Mouse (Mus musculus) T-helper 2 cell (primary cell): ENCODE measurements around the gene Aph1b.
"Not testable (repeated sequence)": the region's sequence is repeated elsewhere in the genome, so short reads cannot be mapped to it uniquely, and the experiment has no call there.

Experiments used
- in situ Hi-C: fragments of 300-600 bp; cut with MboI, MseI; formaldehyde crosslinking; loops from one replicate; pipeline ENCODE4 v1.15.1; 2025; ENCODE audit warnings: high pct_unique_total_duplicates

Aph1b gene

DNA sequence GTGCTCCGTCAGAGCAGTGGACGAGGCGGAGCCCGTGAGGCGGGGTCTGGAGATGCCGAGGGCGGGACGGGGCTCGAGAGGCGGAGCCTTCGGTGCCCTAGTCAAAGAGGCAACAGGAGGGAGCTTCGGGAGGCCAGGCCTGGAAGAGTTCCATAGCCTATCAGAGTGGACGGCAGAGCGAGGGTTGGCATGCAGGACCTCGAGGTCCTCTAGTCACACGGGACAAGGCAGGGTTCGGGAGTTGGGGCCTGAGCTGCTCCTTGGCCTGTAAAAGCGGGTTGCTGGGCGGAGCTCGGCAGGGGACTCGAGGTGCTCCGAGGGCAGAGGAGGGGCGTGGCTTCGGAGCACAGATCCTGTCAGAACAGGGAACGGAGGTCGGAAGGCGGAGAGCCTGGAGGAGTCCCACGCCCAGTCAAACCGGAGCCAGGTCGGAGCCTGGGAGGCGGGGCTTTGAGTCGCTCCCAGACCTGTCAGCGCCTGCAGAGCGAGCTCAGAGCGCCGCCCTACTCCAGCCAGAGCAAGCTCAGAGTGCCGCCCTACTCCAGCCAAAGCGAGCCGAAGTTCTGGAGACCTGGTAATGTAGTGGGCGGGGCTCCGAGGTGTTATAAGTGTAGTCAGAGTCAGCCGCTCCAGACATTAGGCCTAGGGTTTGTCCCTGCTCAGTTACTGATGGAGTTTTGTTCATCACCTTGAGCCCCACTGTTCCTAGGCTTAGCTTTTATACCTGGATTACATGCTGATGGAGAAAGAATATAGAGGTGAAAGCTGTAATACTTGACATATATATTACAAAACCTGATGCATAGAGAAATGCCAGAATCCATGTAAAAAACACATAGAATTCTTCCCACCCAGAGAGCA lies at the start of gene Aph1b:
Aph1b (minus strand) TSS at position 27 of the 861 bp plus-strand sequence.
- in situ Hi-C loops: no loop called here

DNA sequence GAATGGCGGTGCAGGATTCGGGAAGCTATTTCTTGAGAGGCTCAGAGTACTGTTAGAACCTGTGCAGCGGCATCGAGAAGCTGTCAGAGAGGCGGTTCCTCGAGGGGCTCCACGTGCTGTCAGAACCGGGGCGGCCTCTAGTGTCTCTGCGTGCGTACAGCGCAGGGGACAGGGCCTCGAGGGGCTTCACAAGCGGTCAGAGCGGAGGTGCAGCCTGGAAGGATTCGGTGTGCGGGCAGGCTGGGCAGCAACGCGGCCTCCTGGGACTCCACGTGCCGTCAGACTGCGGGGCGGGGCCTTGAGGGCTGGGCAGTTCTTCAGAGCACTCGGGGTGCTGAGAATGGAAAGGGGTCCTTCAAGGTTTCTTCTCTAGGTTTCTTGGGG lies 39.8 kb upstream of the Aph1b start:
- in situ Hi-C loops: loop anchor here (5.0 kb wide), 1 partner anchor 97 kb away; no protein-coding TSS in a partner anchor

DNA sequence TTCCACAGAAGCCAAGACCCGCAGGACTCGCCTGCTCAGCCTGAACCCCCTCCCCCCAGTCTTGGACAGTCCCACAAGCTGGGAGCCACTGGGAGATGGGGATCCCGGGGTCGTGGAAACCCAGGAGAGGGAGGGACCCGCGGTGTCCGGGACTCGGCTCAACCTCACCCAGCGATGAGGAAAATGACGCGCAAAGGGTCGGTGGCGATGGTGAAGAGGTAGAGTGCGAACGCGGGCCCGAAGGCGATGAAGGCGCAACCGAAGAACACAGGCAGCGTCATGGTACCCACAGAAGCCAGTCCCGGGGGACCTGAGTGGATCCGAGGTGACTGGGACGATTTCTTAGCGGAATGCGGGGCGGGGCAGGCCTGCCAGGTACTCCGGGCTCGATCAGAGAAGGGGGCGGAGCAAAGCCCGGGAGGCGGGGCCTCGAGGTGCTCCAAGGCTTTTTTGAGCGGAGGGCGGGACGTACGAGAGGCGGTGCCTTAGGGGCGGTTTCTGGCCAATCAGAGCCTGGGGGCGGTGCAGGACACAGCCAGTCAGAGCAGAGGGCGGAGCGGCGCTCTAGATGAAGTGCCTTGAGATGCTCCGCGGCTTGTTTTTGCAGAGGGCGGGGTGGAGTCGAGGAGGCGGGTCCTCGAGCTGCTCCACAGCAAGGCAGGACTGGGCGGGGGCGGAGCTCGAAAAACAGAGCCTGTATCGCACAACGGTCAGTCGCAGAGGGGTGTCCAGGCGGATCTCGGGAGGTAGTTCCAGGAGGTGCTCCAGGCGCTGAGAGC lies 39.2 kb upstream of the Aph1b start, which contains the start of gene Aph1c:
Aph1c (minus strand) TSS at position 409 of the 779 bp plus-strand sequence.
- in situ Hi-C loops: loop anchor here (5.0 kb wide), 1 partner anchor 98 kb away; no protein-coding TSS in a partner anchor

DNA sequence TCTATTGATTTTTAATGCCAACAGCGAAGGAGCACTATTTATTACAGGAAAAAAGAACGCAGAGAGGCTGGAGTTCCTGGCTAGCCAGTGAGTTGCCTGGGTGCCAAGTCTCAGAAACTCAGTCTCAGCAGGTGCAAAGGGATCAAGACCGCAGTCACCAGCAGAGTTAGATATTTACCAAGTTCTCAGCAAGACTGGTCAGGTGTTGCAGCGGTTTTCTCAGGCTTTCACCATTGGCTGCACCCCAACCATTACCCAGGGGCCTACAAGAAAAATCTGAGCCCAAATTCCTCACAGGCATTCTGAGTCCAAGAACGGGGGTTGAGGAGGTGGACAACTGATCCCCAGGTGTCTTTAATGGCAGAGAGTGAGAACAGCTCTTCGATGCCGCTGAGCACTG lies 38.6 kb upstream of the Aph1b start:
- in situ Hi-C loops: no loop called here

DNA sequence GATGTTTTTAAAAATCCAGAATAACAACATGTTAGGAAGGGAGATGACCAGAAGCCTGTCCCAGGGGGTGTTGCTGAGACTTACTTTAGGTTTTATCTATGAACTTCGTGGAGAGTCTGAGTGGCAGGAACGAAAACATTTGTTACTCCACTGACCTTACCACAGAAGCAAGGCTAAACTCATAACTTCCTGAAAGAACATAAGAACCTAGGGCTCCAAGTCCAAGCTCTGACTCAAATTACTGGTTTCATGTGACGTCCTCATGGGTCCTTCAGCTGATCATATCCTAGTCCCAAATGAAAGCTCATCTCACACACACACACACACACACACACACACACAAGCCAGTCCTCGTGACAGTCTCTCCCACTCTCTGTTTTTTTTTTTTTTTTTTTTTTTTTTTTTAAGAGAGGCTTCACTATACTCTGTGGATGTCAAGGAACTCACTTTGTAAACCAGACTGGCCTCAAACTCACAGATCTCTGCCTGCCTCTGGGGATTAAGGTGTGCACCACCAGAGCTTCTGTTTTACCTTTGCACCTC lies 37.1 kb upstream of the Aph1b start:
- in situ Hi-C loops: no loop called here

DNA sequence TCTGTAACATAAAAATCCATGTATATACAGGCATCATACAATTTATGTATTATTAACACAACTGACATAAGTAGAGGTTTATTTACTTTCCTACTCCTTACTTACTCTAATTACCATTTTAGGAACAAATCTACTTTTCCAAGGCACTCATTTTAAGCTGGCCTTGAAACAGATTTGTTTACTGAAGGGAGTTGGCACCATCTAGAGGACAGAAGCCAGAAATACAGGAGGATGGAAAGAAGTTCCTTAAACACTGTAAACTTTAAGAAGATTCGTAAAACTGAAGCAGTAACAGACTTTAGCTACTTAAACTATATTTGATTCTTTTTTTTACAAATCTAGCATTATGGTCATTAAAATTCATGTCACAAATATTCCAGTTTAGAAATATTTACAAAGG lies 30.7 kb upstream of the Aph1b start:
- in situ Hi-C loops: no loop called here

DNA sequence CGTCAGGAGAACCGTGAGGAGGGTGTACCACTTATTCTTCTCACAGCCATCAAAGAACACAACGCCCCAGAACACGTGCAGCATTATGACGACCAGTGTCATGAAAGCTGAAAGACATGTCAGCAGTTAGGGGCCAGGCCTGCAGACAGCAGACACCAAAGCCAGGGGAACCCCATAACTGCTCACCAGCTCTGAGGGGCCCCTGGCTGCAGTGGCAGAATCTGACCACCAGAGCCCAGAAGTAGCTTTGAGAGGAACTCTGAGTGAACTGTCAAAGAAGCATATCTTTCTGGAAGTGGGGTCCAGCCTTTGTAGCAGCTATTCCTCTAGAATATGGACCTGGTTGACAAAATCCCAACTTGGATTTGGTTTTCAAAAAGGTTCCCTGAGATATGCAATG lies 27.0 kb upstream of the Aph1b start:
- in situ Hi-C loops: loop anchor here (5.0 kb wide), 1 partner anchor 40 kb away; no protein-coding TSS in a partner anchor

DNA sequence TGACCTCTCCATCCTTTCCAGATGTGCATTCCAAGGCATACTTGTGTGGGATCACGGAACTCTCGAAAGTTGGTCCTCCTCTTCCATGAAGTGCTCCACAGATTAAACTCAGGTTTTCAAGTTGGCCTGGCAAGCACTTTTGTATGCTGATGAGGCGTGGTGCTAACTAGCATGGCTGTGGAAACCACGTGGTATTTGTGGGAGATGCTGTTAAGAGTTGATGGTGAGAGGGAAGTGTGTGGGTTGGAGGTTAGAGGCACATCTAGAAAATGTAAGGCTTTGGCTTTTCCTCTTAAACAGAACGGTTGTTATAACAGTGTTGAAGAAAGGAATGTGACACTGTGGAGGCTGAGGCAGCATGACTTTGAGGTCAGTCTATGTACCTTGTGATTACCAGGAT lies 25.7 kb upstream of the Aph1b start:
- in situ Hi-C loops: loop anchor here (5.0 kb wide), 1 partner anchor 39 kb away; no protein-coding TSS in a partner anchor

DNA sequence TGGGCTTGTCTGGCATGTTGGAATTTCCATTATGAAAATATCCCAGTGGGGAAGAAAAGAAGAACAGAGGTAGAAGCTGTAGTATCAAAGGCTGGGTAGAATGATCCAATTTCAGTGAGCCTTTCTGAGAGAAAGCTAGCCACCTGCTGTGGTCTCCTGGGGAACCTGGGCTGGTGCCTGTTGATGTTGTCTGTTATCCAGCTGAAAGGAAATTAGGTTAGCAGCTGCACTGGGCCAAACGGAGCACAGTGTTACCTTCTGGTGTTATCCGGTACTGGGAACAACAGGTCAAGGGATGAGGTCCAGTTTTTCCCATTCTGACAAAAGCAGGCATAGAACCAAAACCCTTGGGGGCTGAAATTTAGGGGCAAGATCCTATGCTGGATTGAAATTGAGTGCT lies 18.1 kb upstream of the Aph1b start:
- in situ Hi-C loops: no loop called here

DNA sequence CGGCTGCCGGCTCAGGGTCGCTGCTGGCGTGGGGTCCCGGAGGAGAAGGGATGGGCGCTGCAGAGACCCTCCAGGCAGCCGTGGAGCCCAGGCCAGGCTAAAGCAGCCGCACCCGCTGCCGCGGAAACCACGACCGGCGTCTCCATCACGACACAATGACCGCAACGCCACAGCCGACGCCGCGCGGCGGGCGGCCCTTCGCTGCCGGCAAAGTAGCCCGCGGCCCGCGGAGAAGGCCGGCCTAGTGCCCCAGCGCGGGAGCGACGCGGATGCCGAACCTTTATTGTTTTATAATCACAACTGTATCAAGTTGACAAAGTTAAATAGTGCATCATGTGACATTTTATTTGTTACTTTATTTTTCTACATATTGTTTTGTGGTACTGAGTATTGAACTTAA lies 10.7 kb upstream of the Aph1b start:
- in situ Hi-C loops: not testable (repeated sequence)

DNA sequence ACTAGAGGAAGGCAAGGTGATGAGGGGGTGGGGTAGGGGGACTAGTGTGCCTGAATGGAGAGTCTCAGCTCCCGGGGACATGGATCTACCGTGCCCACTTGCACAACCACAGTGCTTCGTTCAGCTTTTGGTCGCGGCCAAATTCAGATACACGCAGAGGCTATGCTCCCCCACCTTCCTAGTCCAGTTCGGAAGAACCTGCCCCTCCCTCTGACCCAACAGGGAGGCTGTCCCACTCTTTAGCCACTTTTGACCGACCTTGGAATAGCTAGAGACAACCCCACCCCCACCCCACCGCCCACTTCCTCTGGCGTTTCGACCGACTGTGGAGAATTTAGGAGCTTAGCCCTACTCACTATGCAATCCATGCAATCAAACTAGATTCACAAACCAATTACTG lies 6.7 kb upstream of the Aph1b start:
- in situ Hi-C loops: no loop called here

DNA sequence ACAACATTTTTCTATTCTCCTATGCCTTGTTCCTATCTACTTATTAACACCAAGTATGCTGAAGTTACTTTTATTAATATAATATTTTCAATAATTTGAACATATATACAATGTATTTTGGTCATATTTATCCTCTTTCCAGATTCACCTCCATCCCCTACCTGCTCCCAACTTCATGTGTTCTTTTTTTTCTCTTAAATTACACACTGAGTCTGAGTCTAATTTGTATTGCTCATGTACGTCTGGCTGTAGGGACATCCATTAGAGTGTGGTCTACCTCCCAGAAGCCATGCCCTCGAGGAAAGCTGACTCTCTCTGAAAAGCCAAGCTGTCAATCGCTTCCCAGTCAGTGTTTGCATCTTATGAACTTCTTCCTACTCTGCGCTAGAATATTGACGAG lies 1.4 kb upstream of the Aph1b start, which contains the start of gene Gm10647:
Gm10647 (plus strand) TSS at position 301 of the 400 bp plus-strand sequence.
- in situ Hi-C loops: no loop called here

DNA sequence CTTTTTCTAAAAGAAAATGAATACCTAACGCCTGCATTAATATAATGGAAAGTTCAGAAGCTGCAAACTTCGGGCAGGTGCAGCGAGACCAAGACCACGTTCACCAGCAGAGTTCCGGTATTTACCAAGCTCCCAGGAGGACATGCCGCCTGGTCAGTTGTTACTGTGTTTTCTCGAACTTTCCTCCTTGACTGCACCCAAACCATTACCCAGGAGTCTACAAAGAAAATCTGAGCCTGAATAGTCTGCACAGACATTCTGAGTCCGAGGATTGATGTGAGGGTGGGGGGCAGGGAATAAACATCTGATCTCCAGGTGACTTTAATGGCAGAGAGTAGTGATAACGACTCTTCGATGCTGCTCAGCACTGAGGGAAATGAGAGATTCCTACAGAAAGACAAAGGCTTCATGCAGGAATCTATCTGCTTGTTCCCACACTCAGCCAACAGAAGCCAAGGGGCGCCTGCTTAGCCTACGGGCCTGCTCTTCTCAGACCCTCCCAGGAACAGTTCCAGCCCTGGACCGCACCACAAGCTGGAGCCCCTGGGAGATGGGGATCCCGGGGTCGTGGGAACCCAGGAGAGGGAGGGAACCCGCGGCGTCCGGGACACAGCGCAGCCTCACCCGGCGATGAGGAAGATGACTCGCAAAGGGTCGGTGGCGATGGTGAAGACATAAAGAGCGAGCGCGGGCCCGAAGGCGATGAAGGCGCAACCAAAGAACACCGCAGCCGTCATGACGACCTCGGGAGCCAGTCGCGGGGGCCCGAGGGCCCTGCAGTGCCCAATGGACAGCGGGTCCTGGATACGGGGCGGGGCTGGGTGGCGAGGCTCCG lies 444 bp downstream of the Aph1b start:
- in situ Hi-C loops: no loop called here

DNA sequence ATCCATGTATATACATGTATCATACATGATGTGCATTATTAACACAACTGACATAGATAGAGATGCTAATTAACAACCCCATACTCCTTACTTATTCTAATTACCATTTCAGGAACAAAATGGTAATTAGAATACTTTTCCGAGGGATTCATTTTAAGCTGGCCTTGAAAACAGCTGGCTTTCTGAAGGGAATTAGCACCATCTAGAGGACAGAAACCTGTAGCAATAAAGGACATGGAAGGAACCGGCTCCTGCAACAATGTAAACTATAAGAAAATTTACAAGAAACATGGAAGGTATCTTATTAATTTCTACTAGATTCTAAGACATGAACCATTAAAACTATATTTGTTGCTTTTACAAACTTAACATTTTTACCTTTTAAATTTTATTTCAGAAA lies 7.5 kb downstream of the Aph1b start:
- in situ Hi-C loops: loop anchor here (5.0 to 10.0 kb wide), 2 partner anchors 61 to 143 kb away; no protein-coding TSS in a partner anchor

DNA sequence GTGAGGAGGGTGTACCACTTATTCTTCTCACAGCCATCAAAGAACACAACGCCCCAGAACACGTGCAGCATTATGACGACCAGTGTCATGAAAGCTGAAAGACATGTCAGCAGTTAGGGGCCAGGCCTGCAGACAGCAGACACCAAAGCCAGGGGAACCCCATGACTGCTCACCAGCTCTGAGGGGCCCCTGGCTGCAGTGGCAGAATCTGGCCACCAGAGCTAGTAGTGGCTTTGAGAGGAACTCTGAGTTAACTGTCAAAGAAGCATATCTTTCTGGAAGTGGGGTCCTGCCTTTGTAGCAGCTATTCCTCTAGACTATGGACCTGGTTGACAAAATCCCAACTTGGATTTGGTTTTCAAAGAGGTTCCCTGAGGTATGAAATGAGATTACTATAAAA lies 10.7 kb downstream of the Aph1b start:
- in situ Hi-C loops: loop anchor here (5.0 to 10.0 kb wide), 2 partner anchors 38 to 140 kb away; no protein-coding TSS in a partner anchor

DNA sequence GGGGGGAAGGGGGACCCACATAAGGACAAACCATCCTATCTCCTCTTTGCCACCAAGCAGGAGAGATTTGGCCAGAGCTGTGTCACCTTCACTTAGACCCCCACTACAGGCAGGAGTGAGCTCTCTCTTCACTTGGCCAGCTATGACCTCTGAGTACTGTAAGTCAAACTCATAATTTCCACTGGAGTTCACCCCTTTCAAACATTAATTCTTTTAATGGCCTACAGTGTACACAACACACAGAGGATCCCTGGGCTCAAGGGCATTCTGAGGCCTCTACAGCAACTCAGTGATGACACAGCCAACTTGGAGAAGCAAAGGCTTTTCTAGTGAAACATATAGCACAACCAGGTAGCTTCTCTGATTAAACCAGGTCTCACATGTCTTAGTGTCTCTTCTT lies 24.6 kb downstream of the Aph1b start:
- in situ Hi-C loops: no loop called here

DNA sequence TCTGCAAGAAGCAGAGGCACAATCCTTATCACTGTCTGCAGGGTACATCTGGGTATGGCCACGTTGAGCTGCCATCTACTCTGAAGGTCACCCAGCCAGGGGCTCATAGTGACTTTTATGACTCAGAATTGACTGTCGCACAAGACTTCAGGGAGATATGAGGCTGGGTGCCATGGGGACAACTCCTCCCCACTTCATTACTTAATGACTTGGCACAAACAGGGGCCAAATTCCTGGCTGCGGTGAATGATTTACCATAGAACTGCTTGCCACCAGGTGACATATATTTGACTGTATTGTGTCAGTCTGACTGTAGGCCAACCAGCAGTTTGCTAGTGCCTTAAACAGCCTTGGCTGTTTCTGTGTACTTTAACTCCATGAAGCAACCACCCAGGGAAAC lies 26.0 kb downstream of the Aph1b start:
- in situ Hi-C loops: no loop called here

DNA sequence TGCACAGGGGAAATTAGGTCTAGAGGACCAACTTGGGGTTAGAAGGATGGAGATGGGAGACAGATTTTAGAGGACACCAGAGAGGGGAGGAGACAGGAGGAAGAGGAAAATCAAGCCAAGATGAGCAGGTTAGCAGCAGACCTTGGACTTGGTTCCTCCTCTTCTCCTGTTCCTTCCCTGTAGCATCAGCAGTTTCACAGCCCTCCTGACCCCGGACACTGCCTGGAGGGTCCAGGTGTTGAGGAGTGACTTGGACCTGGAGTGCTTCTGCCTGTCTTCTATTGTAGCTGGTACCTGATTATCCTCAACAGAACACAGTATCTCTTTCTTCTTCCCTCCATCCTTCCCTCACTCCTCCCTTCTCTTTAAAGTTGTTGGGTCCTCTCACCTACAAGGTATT lies 26.6 kb downstream of the Aph1b start:
- in situ Hi-C loops: no loop called here

DNA sequence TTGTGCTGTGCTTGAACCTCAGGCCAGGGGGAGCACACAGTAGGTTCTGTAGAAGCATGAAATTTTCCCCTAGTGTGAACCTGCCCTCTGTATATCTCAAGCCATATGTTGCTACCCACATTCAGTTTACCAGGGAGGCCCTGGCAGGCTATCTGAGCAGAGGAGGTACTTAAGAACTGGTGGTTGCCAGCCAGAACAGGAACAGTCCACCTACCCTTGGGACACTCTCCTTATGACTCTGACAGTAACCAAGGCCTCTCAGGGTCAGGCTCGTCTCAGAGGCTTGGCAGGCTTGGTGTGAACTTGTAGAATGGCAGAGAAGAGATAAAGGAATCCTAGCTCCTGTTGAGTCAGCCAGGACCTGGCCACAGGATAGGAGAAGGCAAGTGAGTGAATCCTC lies 34.3 kb downstream of the Aph1b start:
- in situ Hi-C loops: no loop called here

DNA sequence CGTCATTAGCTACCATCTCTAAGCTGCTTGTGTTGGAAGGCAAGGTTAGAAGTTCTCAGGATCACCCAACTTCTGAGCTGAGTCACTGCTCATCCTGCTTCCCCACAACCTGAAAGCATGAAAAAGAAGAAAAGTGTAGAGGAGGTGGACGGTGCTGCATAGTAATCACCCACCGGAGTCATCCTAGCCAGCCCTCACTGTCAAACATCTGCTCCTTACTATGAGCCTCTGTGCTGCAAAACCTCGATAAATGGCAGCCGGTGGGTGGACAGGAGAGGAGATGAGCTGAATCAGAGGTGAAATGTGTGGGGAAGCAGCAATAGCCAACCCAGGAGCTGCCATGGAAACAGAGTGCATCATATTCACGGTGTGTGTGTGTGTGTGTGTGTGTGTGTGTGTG lies 42.4 kb downstream of the Aph1b start:
- in situ Hi-C loops: no loop called here

DNA sequence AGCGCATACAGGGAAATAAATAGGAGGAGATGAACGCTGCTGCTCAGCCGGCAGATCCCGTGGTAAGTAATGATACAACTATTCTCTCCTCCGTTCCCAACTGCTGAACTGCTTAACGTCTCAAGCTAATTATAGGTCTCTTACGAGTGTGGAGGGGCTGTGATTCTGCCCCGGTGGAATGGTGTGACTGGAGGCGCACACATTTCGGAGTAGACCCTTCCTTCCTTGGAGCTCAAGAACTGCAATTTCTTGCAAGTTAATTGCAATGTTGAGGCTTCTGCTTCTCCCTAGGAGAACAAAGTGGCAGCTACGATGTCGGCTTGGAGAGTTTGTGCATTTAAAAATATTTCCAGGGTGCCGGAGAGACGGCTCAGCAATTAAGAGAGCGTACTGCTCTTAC lies 46.9 kb downstream of the Aph1b start:
- in situ Hi-C loops: no loop called here
